Mouse (Mus musculus) E14TG2a.4 (cell line): ENCODE measurements at regions not wholly inside any gene's neighbourhood (a gene's known extent, or its start where the extent isn't known, plus 50 kb on each side); places are given as distances from the start of the nearest gene placed in this dataset.

Experiments
- CTCF ChIP-seq: conservative IDR thresholded peaks from 2 replicates; pipeline ENCODE4 v1.5.1; 2014; ENCODE audit warnings: low read length
- NANOG ChIP-seq: IDR thresholded peaks from 2 replicates; pipeline ENCODE4 v1.6.1; 2014; ENCODE audit warnings: borderline replicate concordance, low read length, mixed read lengths
- POU5F1 ChIP-seq: IDR thresholded peaks from 2 replicates; pipeline ENCODE4 v1.6.1; 2014; ENCODE audit warnings: low read length, borderline replicate concordance

- no peak for TF ChIP-seq CTCF
- TF ChIP-seq POU5F1: no peak
- TF ChIP-seq NANOG: no peak
Observed at GRCm38 (mm10) chr3:121880355-121880754, 65.3 kb upstream of the Abcd3 start.
